Mouse (Mus musculus) gastrocnemius, postnatal 25 days (tissue): ENCODE measurements at regions not wholly inside any gene's neighbourhood (a gene's known extent, or its start where the extent isn't known, plus 50 kb on each side); places are given as distances from the start of the nearest gene placed in this dataset.

Source experiments
- DNase-seq: peaks from one replicate; pipeline ENCODE4 v3.0.0; 2022

- DNase-seq, result no peak
Measured at GRCm38 (mm10) chr4:142956832-142957429, 255.9 kb downstream of the Prdm2 start.

- DNase-seq, result no peak
Measured at GRCm38 (mm10) chr4:142956376-142956775, 256.4 kb downstream of the Prdm2 start.

GRCm38 (mm10) chr4:142953724-142954123, 259.1 kb downstream of the Prdm2 start:
- DNase-seq, result no peak

- no peak for DNase-seq
Measured at GRCm38 (mm10) chr4:142952879-142953278, 259.9 kb downstream of the Prdm2 start.

- DNase-seq, result no peak
Measured at GRCm38 (mm10) chr4:142947673-142948072, 265.1 kb downstream of the Prdm2 start.

GRCm38 (mm10) chr4:142933627-142934026, 279.2 kb downstream of the Prdm2 start:
- no peak for DNase-seq

GRCm38 (mm10) chr4:142929245-142929644, 283.6 kb downstream of the Prdm2 start:
- no peak for DNase-seq

GRCm38 (mm10) chr4:142927328-142928108, 285.3 kb downstream of the Prdm2 start:
- no peak for DNase-seq

- DNase-seq, result no peak
Measured at GRCm38 (mm10) chr4:142925111-142925510, 287.7 kb downstream of the Prdm2 start.

- DNase-seq, result no peak
Measured at GRCm38 (mm10) chr4:142909355-142909947, 303.3 kb downstream of the Prdm2 start.

- no peak for DNase-seq
Measured at GRCm38 (mm10) chr4:142908782-142909181, 304.0 kb downstream of the Prdm2 start.

- no peak for DNase-seq
Measured at GRCm38 (mm10) chr4:142903356-142904032, 309.3 kb downstream of the Prdm2 start.

- DNase-seq, result no peak
Measured at GRCm38 (mm10) chr4:142900792-142901191, 312.0 kb downstream of the Prdm2 start.

- DNase-seq, result no peak
Measured at GRCm38 (mm10) chr4:142898994-142899393, 313.8 kb downstream of the Prdm2 start.

- no peak for DNase-seq
Measured at GRCm38 (mm10) chr4:142890711-142891110, 322.1 kb downstream of the Prdm2 start.

- no peak for DNase-seq
Measured at GRCm38 (mm10) chr4:142888891-142889290, 323.9 kb downstream of the Prdm2 start.

GRCm38 (mm10) chr4:142887876-142888275, 324.9 kb downstream of the Prdm2 start:
- no peak for DNase-seq

- DNase-seq, result peak; percentile 30
Measured at GRCm38 (mm10) chr4:142880323-142880759, 332.5 kb downstream of the Prdm2 start.

- no peak for DNase-seq
Measured at GRCm38 (mm10) chr4:142876151-142876550, 336.6 kb downstream of the Prdm2 start.

- DNase-seq, result no peak
Measured at GRCm38 (mm10) chr4:142875105-142875504, 337.7 kb downstream of the Prdm2 start.

GRCm38 (mm10) chr4:142866341-142866740, 346.5 kb downstream of the Prdm2 start:
- no peak for DNase-seq

GRCm38 (mm10) chr4:142865593-142865992, 347.2 kb downstream of the Prdm2 start:
- no peak for DNase-seq

GRCm38 (mm10) chr4:142863939-142864338, 348.9 kb downstream of the Prdm2 start:
- no peak for DNase-seq
